Mouse (Mus musculus) ES-E14 (cell line): ENCODE measurements around the gene E130114P18Rik.

ENCODE experiments used
- HCFC1 ChIP-seq: IDR thresholded peaks from 2 replicates; pipeline ENCODE4 v1.6.1; 2012; ENCODE audit warnings: low read length, inconsistent platforms, borderline replicate concordance; ENCODE audit not compliant: insufficient read depth
- ZC3H11A ChIP-seq: IDR thresholded peaks from 2 replicates; pipeline ENCODE4 v1.6.1; 2012; ENCODE audit warnings: low read depth, mild to moderate bottlenecking, inconsistent platforms, low read length, borderline replicate concordance

- no peak for TF ChIP-seq HCFC1
- TF ChIP-seq ZC3H11A: no peak
These were observed 27.4 kb upstream of the E130114P18Rik start for GRCm38 (mm10) chr4:97805255-97805654.
